Mouse (Mus musculus) c-Kit-positive CD71-positive TER-119-positive erythroid progenitor cells, embryonic 14.5 days (primary cell): ENCODE data around the gene E2f8.

Experiments
- DNase-seq: peaks from one replicate; pipeline ENCODE4 v3.0.0-alpha.2; 2013; ENCODE audit warnings: low spot score

E2f8 gene

DNA sequence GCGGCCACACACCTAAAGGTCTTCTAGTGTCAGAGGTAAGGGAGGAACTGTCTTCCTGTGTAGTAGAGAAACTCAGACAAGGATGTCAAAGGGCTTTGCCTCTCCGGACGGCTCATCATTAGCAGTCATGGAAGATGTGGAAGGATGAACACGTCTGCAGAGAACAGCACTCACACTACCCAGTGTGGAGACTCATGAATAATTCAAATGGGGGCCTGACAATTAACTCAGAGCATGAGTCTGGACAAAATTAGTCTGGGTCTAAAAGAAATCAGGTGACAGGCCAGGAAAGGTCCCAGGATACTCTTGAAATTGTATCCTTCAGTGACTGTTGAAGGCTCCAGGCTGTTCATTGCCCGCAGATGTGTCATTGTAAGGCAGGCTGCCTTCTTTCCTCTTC is 9.6 kb upstream of the E2f8 start:
- DNase-seq: no peak

DNA sequence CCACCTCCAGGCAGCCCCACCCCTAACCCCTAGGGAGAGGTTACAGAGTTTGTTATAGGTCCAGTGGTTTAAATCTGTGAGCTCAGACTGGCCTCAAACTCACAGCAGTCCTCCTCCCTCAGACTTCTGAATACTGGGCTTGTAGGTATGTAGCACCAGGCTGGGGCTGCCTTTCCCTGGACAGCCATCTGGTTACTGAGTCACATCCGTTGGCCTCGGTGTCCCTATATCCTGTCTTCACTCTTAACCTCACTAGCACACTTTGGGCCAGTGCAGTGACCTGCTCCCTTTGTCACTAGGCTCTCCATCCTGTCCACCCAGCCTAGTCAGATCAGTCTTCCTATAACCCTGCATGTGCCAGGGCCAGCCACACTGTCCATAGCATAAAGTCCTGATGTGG is 7.4 kb upstream of the E2f8 start:
- DNase-seq: no peak

DNA sequence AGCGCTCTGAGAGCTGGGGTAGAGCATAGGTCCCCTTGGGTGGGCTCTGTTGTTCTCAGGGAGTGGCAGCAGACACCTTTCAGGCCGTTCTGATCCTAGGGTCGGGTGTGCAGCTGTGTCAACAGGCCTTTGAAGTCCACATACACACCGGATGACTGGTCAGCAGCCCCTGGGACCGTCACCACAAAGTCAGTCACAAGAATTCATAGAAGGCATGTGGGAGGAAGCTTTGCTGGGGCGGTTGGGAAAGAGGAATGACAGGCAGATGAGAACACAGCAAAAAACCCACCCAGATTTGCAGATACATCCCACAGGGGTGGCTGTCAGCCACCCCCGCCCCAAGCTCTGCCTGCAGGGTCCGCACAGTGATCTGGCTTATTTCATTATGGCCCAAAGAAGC is 6.6 kb upstream of the E2f8 start:
- DNase-seq: no peak

- no peak for DNase-seq
Observed at GRCm38 (mm10) chr7:48884266-48884611, 2.8 kb upstream of the E2f8 start.

- no peak for DNase-seq
Observed at GRCm38 (mm10) chr7:48883525-48884265, 2.3 kb upstream of the E2f8 start.

DNA sequence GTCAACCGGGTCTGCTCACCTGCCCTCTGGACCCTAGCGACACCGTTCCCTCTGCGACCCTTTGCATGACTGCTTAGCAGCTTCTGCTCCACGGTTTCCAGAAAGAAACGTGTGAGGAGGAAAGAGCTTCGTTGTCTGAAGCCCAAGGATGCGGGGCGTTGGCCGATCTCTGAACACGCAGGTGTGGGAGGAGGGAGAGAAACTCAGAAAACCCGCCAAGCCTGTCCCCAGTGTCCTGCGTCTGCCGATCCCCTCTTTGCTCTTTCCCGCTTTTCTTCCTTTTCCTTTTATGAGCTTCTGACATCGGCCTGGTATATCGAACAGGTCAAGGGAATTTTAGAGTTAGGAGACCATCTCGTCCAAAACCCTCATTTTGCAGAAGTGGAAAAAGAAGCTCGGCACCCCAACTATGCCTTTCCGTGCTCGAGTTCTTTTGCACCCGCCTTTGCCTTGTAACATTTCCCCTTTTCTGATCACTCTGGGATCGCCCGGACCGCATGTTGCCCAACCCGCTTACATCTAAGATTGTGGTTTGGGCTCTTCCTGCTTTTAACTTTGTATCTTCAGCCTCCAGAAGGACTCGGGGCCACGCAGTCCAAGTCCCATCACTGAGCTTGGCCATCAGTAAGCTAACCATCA is 694 bp upstream of the E2f8 start:
- peak; percentile 54 for DNase-seq

DNA sequence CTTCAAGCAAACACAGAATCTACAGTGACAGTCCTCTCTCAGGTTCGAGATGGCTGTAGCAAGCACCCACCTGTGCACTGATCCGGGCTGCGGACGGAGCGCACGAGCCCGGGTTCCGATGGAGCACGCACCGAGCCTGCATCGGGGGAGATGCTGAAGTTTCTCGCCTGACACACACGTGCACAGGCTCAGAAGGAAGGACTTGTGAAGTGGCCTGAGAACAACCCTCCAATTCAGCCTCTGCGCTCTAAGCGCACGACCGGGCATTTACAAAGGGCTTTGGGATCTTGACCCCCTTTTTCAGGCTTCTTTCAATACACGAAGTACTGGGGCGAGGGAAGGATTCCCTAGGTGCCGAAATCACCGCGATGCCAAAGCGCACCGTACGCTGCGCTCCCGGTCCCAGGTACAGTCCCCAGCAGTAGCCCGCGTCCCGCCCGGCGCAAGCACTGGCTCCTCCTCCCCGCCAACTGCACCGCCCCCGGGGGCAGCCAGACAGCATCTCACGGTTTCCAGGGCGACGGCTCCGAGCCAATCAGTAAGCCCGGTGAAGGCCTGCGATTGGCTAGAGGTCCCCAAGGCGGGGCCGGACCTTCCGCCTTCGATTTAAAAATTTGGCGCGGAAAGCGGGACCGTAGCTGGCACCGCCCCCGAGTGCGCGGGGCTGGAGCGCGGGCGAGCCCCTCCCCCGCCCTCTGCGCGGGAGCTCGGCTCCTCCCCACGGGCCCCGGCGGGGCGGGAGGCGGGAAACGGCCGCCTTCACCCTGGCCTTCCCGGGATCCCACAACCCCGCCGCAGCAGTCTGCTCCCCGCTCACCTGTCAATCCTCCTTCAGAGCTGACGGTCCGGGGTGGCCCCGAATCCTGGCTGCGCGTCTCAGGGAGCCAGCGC is 560 bp downstream of the E2f8 start:
- DNase-seq: peak; percentile 99

DNA sequence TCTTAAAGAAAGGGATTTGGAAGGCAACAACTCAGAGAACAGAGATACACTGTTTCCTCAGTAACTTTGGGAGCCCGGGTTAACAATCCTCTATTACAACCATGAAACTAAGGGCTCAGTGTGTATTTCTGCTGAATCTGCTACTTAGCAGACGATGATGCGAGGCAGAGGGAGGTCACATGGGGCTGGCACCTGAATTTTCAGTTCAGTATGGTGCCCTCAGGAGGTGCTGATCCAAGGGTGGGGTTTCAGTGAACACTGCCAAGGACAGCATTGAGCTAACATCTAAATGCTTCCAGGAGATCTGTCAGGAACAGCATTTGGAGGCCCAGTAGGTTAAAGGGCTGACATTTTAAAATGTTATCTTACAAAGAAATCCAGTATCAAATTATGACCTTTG is 1.8 kb downstream of the E2f8 start:
- peak; percentile 42 for DNase-seq

GRCm38 (mm10) chr7:48877786-48878390 is 3.5 kb downstream of the E2f8 start:
- no peak for DNase-seq

GRCm38 (mm10) chr7:48876526-48876925 is 4.9 kb downstream of the E2f8 start:
- DNase-seq: peak; percentile 59

GRCm38 (mm10) chr7:48875096-48875495 is 6.3 kb downstream of the E2f8 start:
- DNase-seq: no peak

DNA sequence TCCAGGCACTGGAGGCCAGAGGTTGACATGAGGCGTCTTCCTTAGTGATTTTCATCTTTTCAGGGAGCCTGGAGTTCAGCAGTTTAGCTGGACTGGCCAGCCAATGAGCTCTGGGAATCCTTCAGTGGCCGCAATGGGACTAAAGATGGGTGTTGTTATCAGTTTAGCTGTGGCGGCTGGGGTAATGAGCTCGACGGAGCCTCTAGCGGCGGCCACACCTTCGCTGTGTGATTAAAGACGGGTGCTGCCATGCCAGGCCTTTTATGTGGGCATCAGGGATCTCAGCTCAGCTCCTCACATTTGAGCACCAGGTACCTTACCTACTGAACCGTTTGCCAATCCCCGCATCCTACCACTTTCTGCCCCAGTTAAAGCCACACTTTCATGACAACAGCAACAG is 10.1 kb downstream of the E2f8 start:
- no peak for DNase-seq

GRCm38 (mm10) chr7:48870579-48871180 is 10.7 kb downstream of the E2f8 start:
- no peak for DNase-seq

GRCm38 (mm10) chr7:48870144-48870543 is 11.3 kb downstream of the E2f8 start:
- DNase-seq: no peak

GRCm38 (mm10) chr7:48867576-48867975 is 13.8 kb downstream of the E2f8 start:
- DNase-seq: no peak

GRCm38 (mm10) chr7:48864671-48865458 is 16.5 kb downstream of the E2f8 start:
- DNase-seq: no peak

DNA sequence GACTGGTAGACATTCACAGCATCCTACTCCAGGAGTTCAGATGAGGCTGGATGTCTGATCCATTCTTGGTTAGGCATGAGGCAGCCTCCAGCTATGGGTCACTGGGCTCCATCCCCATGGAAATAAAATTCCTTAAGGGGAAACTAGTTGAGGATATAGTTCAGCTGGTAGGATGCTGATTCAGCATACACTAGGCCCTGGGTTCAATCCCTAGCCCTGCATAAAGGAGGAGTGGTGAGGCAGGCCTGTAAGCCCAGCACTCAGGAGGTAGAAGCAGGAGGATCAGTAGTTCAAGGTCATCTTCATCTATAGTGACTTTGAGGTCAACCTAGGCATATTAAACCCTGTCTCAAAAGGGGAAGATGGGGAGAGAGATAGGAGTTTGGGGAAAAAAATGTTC is 17.2 kb downstream of the E2f8 start:
- DNase-seq: no peak

DNA sequence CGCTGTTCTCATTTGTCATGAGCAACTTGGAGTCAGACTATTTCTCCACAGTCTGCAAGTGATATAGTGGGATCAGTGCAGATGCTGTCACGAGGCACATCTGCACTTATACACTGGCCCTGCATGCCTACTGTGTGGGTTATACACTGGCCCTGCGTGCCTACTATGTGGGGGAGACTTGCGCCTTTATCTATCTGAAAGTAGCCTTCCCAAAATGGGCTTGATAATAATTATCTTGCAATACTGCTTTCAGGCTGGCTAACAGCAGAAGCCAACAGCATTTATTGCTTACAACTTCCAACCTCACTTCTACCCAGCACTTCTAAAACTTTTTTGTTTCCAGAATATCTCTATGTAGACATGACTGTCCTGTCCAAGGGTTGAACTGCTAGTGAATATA is 19.6 kb downstream of the E2f8 start:
- DNase-seq: no peak

- DNase-seq: no peak
Observed at GRCm38 (mm10) chr7:48860948-48861347, 20.4 kb downstream of the E2f8 start.

- DNase-seq: no peak
Observed at GRCm38 (mm10) chr7:48859362-48859761, 22.0 kb downstream of the E2f8 start.

DNA sequence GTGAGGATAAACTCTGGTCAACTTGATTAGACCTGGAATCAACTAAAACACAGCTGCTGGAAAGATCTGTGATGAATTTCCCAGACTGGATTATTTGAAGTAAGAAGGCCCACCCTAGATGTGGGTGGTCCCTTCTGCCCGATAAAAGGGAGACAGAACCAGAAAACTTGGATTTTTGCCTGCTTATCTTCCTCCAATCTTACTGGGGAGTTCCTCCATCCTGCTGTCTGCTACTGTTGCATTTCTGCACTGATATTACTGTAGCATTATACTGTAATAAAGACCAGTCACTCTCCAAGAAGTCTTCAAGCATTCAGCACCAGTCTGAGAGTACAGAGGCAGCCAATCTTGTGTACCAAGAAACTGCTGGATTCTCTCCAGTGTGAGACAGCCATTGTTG is 23.1 kb downstream of the E2f8 start:
- no peak for DNase-seq
